Mouse (Mus musculus): ENCODE measurements at regions not wholly inside any gene's neighbourhood (a gene's known extent, or its start where the extent isn't known, plus 50 kb on each side); places are given as distances from the start of the nearest gene placed in this dataset.

GRCm38 (mm10) chr8:115616871-115617605 lies 90.6 kb downstream of the Maf start:
- TF ChIP-seq CTCF (IDR thresholded peaks at IDR 0.05; ENCODE audit: control insufficient read depth, insufficient read depth, insufficient read length) = no peak
- TF ChIP-seq CEBPB (IDR thresholded peaks at IDR 0.05; ENCODE audit: low read depth) = no peak
- TF ChIP-seq MYOD1 (IDR thresholded peaks at IDR 0.05; ENCODE audit: control insufficient read depth, insufficient read length, low read depth) = no peak
- no peak for TF ChIP-seq FOSL1 (IDR thresholded peaks at IDR 0.05; ENCODE audit: insufficient read depth, low read length, poor library complexity, severe bottlenecking)
- no peak for TF ChIP-seq MAX (IDR thresholded peaks at IDR 0.05)
- no peak for TF ChIP-seq MYOG (IDR thresholded peaks at IDR 0.05; ENCODE audit: control insufficient read depth, extremely low read depth, insufficient read length)
